Mouse (Mus musculus): Measurements from ENCODE around the gene 1700029I15Rik.
"Not testable (repeated sequence)": the region's sequence is repeated elsewhere in the genome, so short reads cannot be mapped to it uniquely, and the experiment has no call there.

Gene 1700029I15Rik

GRCm38 (mm10) chr2:92392318-92393264 lies 10.3 kb downstream of the 1700029I15Rik start:
- DNase-seq (ENCODE audit: low spot score in 2 of 2): peak in 1 of 2 experiments; percentile 43

- no peak for DNase-seq (ENCODE audit: low spot score in 2 of 2)
Measured at GRCm38 (mm10) chr2:92395535-92395934, 13.2 kb downstream of the 1700029I15Rik start.

DNA sequence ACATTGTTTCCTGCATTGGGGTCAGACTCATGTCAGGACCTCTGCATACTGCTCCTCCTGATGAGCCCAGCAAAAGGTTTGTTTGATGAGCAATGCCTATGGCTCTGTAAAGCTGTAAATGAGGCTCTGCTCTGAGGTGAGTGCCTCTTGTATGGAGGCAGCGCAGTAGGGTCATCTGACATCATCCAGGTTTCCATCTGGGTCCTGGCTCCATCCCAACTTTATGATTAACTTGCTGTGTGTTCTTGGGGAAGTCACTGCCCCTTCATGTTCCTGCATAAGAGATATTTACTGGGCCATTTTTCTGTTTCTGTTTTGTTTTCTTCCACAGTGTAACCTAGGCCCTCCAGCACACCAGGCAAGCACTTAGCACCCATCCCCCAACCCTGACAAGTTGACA lies 15.1 kb downstream of the 1700029I15Rik start:
- no peak for DNase-seq (ENCODE audit: low spot score in 2 of 2)

DNA sequence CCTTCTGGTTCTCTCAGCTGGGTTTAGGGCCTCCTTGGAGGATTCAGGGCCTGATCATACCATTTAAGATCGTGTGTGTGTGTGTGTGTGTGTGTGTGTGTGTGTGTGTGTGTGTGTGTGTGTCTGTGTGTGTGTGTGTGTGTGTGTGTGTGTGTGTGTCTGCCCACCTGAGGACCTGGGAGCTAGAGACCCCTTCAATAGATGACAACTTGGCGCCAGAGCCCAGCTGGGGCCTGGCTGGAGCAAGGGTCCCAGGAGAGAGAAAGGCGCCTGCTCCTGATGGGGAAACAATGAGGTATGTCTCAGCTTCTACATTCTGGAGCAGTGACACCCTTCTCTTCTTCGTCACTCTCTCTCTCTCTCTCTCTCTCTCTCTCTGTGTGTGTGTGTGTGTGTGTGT lies 17.5 kb downstream of the 1700029I15Rik start:
- DNase-seq (ENCODE audit: low spot score in 2 of 2): not testable (repeated sequence)

GRCm38 (mm10) chr2:92400682-92401081 lies 18.3 kb downstream of the 1700029I15Rik start:
- no peak for DNase-seq (ENCODE audit: low spot score in 2 of 2)

DNA sequence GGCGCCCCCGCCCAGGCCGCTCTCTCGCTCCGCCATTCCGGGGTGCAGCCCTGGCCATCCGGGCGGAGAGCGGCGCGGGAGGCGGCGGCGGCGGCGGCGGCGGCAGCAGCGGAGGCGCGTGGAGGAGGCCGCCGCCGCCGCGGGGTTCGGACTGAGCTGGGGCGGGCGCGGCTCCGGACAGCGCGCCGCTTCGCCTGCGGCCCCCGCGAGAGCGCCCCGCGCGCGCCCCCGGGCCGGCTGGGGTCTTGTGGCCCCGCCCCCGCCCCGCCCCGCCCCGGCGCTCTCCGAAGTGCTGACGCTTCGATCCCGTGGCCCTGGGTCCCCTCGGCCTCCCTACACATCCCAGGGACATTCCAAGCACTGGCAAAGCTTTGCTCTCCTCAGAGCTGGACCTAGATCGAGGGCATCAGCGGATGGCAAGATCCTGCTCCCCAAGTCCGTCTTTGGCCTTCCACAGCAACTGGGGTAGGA lies 18.8 kb downstream of the 1700029I15Rik start, which contains the start of gene Mapk8ip1:
Gene Mapk8ip1, minus strand, starts transcription at position 173 of the 471 bp plus-strand sequence.
- no peak for DNase-seq (ENCODE audit: low spot score in 2 of 2)

DNA sequence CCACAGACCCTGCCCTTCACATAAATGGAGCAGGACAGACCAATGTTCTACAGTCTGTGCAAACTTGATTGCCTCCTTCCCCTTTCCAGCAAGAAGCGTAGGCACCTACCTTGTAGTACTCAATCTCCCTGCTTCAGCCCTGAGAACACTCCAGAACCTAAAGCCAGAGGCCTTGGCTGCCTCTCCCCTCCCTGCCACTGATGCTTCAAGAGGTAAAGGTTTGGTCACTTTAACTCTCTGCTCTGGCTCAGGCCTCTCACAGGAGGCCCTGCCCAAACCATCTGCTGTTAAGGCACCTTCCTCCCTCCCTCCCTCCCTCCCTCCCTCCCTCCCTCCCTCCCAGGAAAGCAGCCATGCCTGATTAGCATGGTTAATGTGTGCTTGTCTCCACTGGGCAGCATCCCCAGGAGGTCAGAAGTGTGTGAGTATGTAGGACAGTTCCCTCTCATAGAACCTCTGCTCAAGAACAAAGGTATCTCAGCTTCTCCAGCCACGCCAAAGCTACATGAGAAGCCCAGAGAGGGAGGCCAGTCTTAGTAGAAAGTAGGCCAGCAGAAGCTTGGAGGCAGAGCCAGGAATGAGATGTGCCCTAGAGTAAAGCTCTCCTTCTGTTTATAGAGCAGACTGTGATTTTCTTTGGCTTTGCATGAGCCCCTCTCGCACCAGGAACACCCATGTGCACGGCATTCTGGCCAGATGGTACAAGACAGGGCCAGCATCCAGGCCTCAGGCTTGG lies 20.4 kb downstream of the 1700029I15Rik start:
- no peak for DNase-seq (ENCODE audit: low spot score in 2 of 2)

DNA sequence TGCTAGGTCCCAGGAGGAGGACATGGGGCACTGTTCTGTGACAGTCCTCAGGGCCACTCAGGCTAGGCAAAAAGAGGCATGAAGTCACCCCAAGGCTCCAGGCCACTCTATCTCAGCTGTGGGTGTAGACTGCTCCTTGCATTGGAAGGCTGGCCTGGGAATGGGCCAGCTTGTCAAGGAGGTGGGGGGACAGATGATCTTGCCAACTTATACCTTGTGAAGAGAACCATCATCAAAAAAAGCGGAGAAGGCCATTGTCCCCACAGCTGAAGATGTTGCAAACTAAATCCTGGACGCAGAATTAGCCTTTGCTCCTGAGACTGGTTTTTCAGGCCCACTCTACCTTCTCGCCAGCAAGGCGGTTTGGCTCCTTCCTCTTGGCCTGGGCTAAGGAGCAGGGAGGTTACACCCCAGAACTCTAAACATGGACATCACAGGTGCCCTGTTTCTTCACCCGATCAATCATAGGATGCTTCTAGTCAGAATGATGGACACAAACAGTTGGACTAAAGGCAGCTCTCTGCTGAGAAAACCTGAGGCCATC lies 21.5 kb downstream of the 1700029I15Rik start:
- no peak for DNase-seq (ENCODE audit: low spot score in 2 of 2)

DNA sequence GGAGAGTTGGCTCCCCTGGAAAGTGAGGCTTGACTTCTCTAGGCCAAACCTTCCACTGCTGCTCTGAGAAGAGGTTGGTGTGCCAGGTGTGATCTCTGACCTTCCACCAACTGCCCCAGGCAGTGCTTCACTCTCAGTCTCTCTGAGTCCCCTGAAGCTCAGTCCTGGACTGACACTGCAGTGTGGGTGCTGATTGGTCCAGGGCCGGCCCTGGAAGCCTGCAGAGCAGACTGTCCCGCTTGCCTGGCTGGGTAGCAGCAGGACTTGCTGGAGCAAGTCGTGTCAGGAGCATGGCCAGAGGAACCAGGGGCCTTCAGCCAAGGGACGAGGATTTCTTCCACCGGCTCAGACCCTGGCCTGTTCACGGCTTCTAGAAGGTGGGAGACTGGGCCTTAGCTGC lies 22.4 kb downstream of the 1700029I15Rik start:
- no peak for DNase-seq (ENCODE audit: low spot score in 2 of 2)

DNA sequence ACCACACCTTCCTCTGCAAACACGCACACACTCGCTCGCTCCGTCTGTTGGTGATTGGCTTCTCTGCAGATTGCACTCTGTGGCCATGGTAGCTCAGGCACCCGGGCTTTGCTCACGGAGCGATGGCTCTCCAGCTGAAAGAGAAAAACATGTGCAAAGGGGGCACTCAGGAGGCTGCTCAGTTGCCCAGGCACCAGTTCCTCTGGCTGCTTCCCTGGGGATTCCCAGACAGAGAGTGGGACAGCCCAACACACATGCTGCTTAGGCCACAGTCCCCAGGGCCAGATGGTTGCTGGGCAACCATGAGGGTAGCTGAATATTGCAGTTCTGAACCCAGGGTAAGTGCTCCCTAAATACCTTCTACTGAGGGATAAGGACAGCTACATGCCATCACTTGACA lies 23.3 kb downstream of the 1700029I15Rik start:
- DNase-seq (ENCODE audit: low spot score in 2 of 2): no peak

DNA sequence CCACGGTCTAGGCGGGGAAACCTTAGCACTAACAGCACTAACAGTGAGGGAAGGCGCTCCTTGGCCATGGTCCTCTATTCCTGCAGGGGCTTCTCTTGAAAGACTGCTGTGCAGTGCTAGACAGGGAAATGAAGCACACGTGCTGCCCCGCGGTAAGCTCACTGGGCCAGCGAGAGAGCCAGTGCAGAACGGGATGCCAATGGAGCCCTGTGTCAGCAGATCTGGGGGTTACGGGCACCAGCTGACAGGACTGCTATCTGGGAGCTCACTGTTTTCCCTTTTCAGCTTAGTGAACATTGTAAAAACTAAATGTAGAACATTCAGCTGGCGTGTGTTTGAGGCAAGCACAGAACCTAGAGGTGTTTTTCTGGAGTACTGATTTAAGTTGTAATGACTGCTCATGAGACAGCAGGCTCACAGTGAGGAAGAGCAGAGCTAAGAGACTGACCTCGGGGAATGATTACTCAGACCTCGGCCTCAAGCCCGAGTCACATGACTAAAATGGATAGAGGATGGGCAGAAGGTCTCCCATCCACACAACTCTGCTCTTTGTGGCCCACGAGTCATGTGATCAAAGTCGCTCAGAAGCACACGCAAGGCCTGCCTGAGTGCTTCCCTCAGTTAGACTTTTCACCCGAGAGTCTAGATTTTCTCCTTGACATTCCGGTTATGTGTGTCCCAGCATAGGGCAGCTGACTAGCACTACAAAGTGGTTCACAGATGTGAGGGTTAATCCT lies 26.1 kb downstream of the 1700029I15Rik start:
- no peak for DNase-seq (ENCODE audit: low spot score in 2 of 2)

DNA sequence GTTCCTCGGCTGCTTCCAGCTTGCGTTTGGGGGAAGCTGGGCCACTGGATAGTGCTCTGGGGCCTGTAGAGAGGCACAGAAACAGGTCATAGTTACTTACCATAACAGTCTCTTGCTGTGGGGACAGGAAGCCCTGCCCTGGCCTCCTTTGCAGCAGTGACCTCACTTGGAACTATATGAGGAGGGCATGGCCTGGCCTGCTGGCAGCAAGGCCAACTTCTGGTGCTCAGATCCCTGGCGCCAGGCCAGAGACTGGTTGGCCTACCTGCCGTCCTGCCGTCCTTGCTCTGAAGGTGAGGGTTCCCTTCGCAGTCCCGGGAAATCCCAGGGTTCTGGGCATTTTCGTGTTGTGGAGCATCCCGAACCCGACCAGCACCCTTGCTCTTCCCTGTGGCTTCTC lies 29.4 kb downstream of the 1700029I15Rik start:
- DNase-seq (ENCODE audit: low spot score in 2 of 2): no peak

DNA sequence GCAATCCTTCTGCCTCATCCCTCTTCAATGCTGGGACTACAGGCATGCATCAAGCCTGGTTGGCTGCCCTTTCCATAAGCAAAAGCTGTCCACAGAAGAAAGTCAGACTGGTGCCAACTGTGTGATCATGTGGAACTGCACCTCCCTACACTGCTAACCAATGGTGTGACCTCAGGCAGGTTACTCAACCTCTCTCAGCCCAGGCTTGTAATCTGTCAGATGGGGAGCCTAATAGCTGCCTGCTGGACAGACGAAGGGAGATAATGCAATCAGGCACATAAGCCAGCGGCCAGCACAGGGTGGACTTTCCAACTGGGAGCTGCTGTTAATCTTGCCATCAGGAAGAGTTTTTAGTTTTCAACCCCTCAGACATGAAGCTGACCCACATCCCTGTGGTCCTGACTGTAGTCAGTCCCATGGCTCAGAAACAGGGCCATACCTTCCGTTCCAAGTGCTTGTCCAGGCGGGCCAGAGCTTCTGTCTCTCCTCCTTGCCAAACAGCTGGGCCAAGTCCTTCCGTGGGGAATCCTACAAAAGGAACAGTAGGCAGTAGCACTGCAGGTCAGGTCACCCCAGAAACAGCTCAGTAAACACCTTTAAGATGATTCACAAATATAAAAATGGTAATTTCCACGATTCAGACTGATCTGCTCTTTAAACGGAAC lies 39.5 kb downstream of the 1700029I15Rik start:
- DNase-seq (ENCODE audit: low spot score in 2 of 2): no peak

GRCm38 (mm10) chr2:92422388-92423135 lies 40.2 kb downstream of the 1700029I15Rik start:
- no peak for DNase-seq (ENCODE audit: low spot score in 2 of 2)

GRCm38 (mm10) chr2:92423156-92423555 lies 40.8 kb downstream of the 1700029I15Rik start:
- no peak for DNase-seq (ENCODE audit: low spot score in 2 of 2)

GRCm38 (mm10) chr2:92423702-92424461 lies 41.5 kb downstream of the 1700029I15Rik start:
- DNase-seq (ENCODE audit: low spot score in 2 of 2): peak; percentile 84 to 86

- DNase-seq (ENCODE audit: low spot score in 2 of 2): peak in 1 of 2 experiments; percentile 54
Measured at GRCm38 (mm10) chr2:92424462-92425308, 42.3 kb downstream of the 1700029I15Rik start.

DNA sequence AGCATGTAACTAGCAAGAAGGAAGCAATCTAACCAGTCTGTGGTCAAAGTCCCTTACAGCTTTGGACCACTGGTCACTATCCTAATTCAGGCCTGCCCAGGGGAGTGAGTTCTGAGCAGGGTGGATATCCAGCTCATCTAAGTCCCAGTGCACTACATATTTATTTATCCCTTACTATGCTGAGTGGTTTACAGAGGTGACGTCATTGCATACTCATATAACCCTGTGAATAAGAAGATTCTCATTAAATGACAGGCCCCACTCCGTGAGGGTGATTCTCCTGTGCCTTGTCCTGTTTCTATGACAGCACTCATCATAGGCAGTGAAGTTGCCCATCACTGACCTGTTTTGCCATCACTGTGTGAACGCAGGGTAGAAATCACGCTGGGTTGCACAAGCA lies 43.0 kb downstream of the 1700029I15Rik start:
- no peak for DNase-seq (ENCODE audit: low spot score in 2 of 2)
